8 mouse cellular contexts compared by ENCODE assay signal in genomic region chr11:48789973-48790823, GRCm38 (mm10). TPM values are rescaled to one million over a fixed set of nuclear protein-coding genes. Genes with fewer than 3 reads are reported as not detected.
DNase-seq lines count a peak whose midpoint lies in the region; ATAC-seq lines count a peak whose summit lies in the region.

No protein-coding gene starts in this region.

- H3K4me1 ChIP-seq in embryonic facial prominence, embryonic 14.5 days (ENCODE audit: control insufficient read depth, insufficient read depth, low read length): peaks cover 3% of the 10 kb centered on the region; the same call in 1 of the 2 replicates
- no peaks in the 10 kb centered on the region for H3K4me1 ChIP-seq in kidney, embryonic 14.5 days (ENCODE audit: control insufficient read depth, insufficient read depth, low read length)
- H3K4me1 ChIP-seq in limb, embryonic 15.5 days: peaks cover 6% of the 10 kb centered on the region; the same call in 1 of the 2 replicates

- H3K9me3 ChIP-seq in embryonic facial prominence, embryonic 14.5 days (ENCODE audit: control insufficient read depth, low read length): no peaks in the 10 kb centered on the region
- H3K9me3 ChIP-seq in kidney, embryonic 14.5 days (ENCODE audit: control insufficient read depth, low read length): no peaks in the 10 kb centered on the region
- no peaks in the 10 kb centered on the region for H3K9me3 ChIP-seq in limb, embryonic 15.5 days

- peak overlapping the region; percentile 55 for H3K4me2 ChIP-seq in embryonic facial prominence, embryonic 14.5 days (ENCODE audit: low read depth, low read length)
- peak overlapping the region; percentile 35 for H3K4me2 ChIP-seq in kidney, embryonic 14.5 days (replicated peaks; ENCODE audit: low read depth, low read length)
- H3K4me2 ChIP-seq in limb, embryonic 15.5 days: peak overlapping the region; percentile 43

- ATAC-seq in embryonic facial prominence, embryonic 14.5 days (ENCODE audit: low read depth): peak; percentile 71
- ATAC-seq in kidney, embryonic 14.5 days (ENCODE audit: low FRiP score, low TSS enrichment): peak; percentile 58; the same call in 1 of the 2 replicates
- no peak for ATAC-seq in limb, embryonic 15.5 days (ENCODE audit: insufficient number of reproducible peaks, low FRiP score, low TSS enrichment, low read depth)
- ATAC-seq in monocyte, adult 5-6 weeks (replicated peaks; ENCODE audit: insufficient number of reproducible peaks, low FRiP score, low TSS enrichment, poor library complexity, severe bottlenecking): peak; percentile 51; the same call in 1 of the 2 replicates

- 17% methylated on average over 20 of the region's 20 CpGs for WGBS in embryonic facial prominence, embryonic 14.5 days
- WGBS in kidney, embryonic 14.5 days: 20% methylated on average over 20 of the region's 20 CpGs
- 14% methylated on average over 20 of the region's 20 CpGs for WGBS in limb, embryonic 15.5 days

- H3K36me3 ChIP-seq in embryonic facial prominence, embryonic 14.5 days (ENCODE audit: control insufficient read depth, insufficient read depth, low read length): no peaks in the 10 kb centered on the region
- no peaks in the 10 kb centered on the region for H3K36me3 ChIP-seq in kidney, embryonic 14.5 days (ENCODE audit: control insufficient read depth, insufficient read depth, low read length)
- H3K36me3 ChIP-seq in limb, embryonic 15.5 days: no peaks in the 10 kb centered on the region

- H3K9ac ChIP-seq in embryonic facial prominence, embryonic 14.5 days (ENCODE audit: low read depth, low read length): peak overlapping the region; percentile 50; the same call in 1 of the 2 replicates
- H3K9ac ChIP-seq in kidney, embryonic 14.5 days (ENCODE audit: low read depth, low read length): no peak overlapping the region
- no peak overlapping the region for H3K9ac ChIP-seq in limb, embryonic 15.5 days

- DNase-seq in 3T3-L1 (ENCODE audit: low read depth, low spot score): peak; percentile 90
- DNase-seq in adrenal gland, postnatal 4 days (ENCODE audit: low spot score in 2 of 2): peak; percentile 69 to 76
- peak; percentile 83 for DNase-seq in embryonic facial prominence, embryonic 14.5 days (ENCODE audit: low spot score)
- DNase-seq in heart, adult 8-10 months (ENCODE audit: low spot score): peak; percentile 88
- DNase-seq in spleen, postnatal 36 days (ENCODE audit: low spot score in 2 of 2): peak; percentile 70 to 78

- no peaks in the 10 kb centered on the region for H3K27me3 ChIP-seq in embryonic facial prominence, embryonic 14.5 days (replicated peaks; ENCODE audit: control insufficient read depth, insufficient read depth, low read length)
- H3K27me3 ChIP-seq in kidney, embryonic 14.5 days (ENCODE audit: control insufficient read depth, insufficient read depth, low read length): no peaks in the 10 kb centered on the region
- H3K27me3 ChIP-seq in limb, embryonic 15.5 days: no peaks in the 10 kb centered on the region

- peak overlapping the region; percentile 14; the same call in 1 of the 2 replicates for H3K4me3 ChIP-seq in embryonic facial prominence, embryonic 14.5 days (ENCODE audit: low read depth, low read length)
- H3K4me3 ChIP-seq in kidney, embryonic 14.5 days (ENCODE audit: low read length): peak overlapping the region; percentile 16; the same call in 1 of the 2 replicates
- peak overlapping the region; percentile 21 for H3K4me3 ChIP-seq in limb, embryonic 15.5 days

- H3K27ac ChIP-seq in embryonic facial prominence, embryonic 14.5 days (replicated peaks; ENCODE audit: low read depth, low read length): no peak overlapping the region
- H3K27ac ChIP-seq in kidney, embryonic 14.5 days (ENCODE audit: low read depth, low read length): no peak overlapping the region
- no peak overlapping the region for H3K27ac ChIP-seq in limb, embryonic 15.5 days

RNA-seq across cellular contexts. Expression of gene Rack1, which starts 9.9 kb away (rescaled TPM):
- 100 to 1,000 TPM; 940 to 975 TPM for total RNA-seq in adrenal gland, postnatal 4 days (2021)
- polyA plus RNA-seq in embryonic facial prominence, embryonic 14.5 days (2014; fragmentation: Nextera tagmentation; extraction: Ambion mirVana): 912 and 926 TPM in 2 replicates
- total RNA-seq in heart, adult 8-10 months (2022): 100 to 1,000 TPM; 385 to 495 (median 425) TPM
- 994 and 1,198 TPM in 2 replicates for polyA plus RNA-seq in kidney, embryonic 14.5 days (2014; fragmentation: Nextera tagmentation; extraction: Ambion mirVana)
- 646 and 717 TPM in 2 replicates for polyA plus RNA-seq in limb, embryonic 15.5 days (2015; fragmentation: Nextera tagmentation; extraction: Ambion mirVana)
- total RNA-seq in monocyte, adult 5-6 weeks (2017): 995 to 1,435 TPM (median 1,367 TPM) in 3 replicates

RNA-seq across cellular contexts. Expression of gene Trim41, which starts 27.0 kb away (rescaled TPM):
- 10 to 100 TPM; 62.4 to 69.7 TPM for total RNA-seq in adrenal gland, postnatal 4 days (2021)
- 5.2 and 5.3 TPM in 2 replicates for polyA plus RNA-seq in embryonic facial prominence, embryonic 14.5 days (2014; fragmentation: Nextera tagmentation; extraction: Ambion mirVana)
- 10 to 100 TPM; 22.2 to 28.9 (median 23.8) TPM for total RNA-seq in heart, adult 8-10 months (2022)
- 5.8 and 6.1 TPM in 2 replicates for polyA plus RNA-seq in kidney, embryonic 14.5 days (2014; fragmentation: Nextera tagmentation; extraction: Ambion mirVana)
- 5.6 and 7.8 TPM in 2 replicates for polyA plus RNA-seq in limb, embryonic 15.5 days (2015; fragmentation: Nextera tagmentation; extraction: Ambion mirVana)
- 52.9 to 85.7 TPM (median 59.4 TPM) in 3 replicates for total RNA-seq in monocyte, adult 5-6 weeks (2017)

RNA-seq across cellular contexts. Expression of gene Trim7, which starts 35.7 kb away (rescaled TPM):
- 10 to 100 TPM in 1 of 2 experiments, 1 to 10 TPM in 1; 9.5 to 14.2 TPM for total RNA-seq in adrenal gland, postnatal 4 days (2021)
- polyA plus RNA-seq in embryonic facial prominence, embryonic 14.5 days (2014; fragmentation: Nextera tagmentation; extraction: Ambion mirVana): 1.3 TPM in 2 replicates
- 10 to 100 TPM; 15.6 to 31.7 (median 17.5) TPM for total RNA-seq in heart, adult 8-10 months (2022)
- 1.3 and 2.9 TPM in 2 replicates for polyA plus RNA-seq in kidney, embryonic 14.5 days (2014; fragmentation: Nextera tagmentation; extraction: Ambion mirVana)
- polyA plus RNA-seq in limb, embryonic 15.5 days (2015; fragmentation: Nextera tagmentation; extraction: Ambion mirVana): 2.0 and 2.8 TPM in 2 replicates
- total RNA-seq in monocyte, adult 5-6 weeks (2017): 9.4 to 15.9 TPM (median 15.5 TPM) in 3 replicates

RNA-seq across cellular contexts. Expression of gene Gm12184, which starts 36.3 kb away (rescaled TPM):
- total RNA-seq in adrenal gland, postnatal 4 days (2021): 1 to 10 TPM; 5.3 to 5.4 TPM
- 3.4 and 4.6 TPM in 2 replicates for polyA plus RNA-seq in embryonic facial prominence, embryonic 14.5 days (2014; fragmentation: Nextera tagmentation; extraction: Ambion mirVana)
- total RNA-seq in heart, adult 8-10 months (2022): 1 to 10 TPM; 1.6 to 5.4 (median 3.7) TPM
- 5.6 and 7.6 TPM in 2 replicates for polyA plus RNA-seq in kidney, embryonic 14.5 days (2014; fragmentation: Nextera tagmentation; extraction: Ambion mirVana)
- polyA plus RNA-seq in limb, embryonic 15.5 days (2015; fragmentation: Nextera tagmentation; extraction: Ambion mirVana): 2.0 and 3.0 TPM in 2 replicates
- total RNA-seq in monocyte, adult 5-6 weeks (2017): 7.5 to 29.4 TPM (median 12.2 TPM) in 3 replicates
